Mouse (Mus musculus) E14TG2a.4 (cell line): Measurements from ENCODE around the gene Cpn2.

Experiments used
- H3K27me3 ChIP-seq: 2 replicates; pipeline ENCODE4 v1.6.1; 2014; ENCODE audit warnings: low read length, control low read depth; ENCODE audit not compliant: insufficient read depth
- H3K36me3 ChIP-seq: 2 replicates; pipeline ENCODE4 v1.6.1; 2014; ENCODE audit warnings: low read length, control low read depth; ENCODE audit not compliant: insufficient read depth
- H3K4me1 ChIP-seq: replicated peaks from 2 replicates; pipeline ENCODE4 v1.6.1; 2014; ENCODE audit warnings: low read depth, low read length, control low read depth
- H3K4me3 ChIP-seq: replicated peaks from 2 replicates; pipeline ENCODE4 v1.5.1; 2014; ENCODE audit warnings: mild to moderate bottlenecking, low read length
- H3K9me3 ChIP-seq: 2 replicates; pipeline ENCODE4 v1.6.1; 2014; ENCODE audit warnings: low read length, control low read depth
- CTCF ChIP-seq: conservative IDR thresholded peaks from 2 replicates; pipeline ENCODE4 v1.5.1; 2014; ENCODE audit warnings: low read length
- NANOG ChIP-seq: IDR thresholded peaks from 2 replicates; pipeline ENCODE4 v1.6.1; 2014; ENCODE audit warnings: borderline replicate concordance, low read length, mixed read lengths
- POU5F1 ChIP-seq: IDR thresholded peaks from 2 replicates; pipeline ENCODE4 v1.6.1; 2014; ENCODE audit warnings: low read length, borderline replicate concordance

Gene Cpn2

GRCm38 (mm10) chr16:30231882-30232604 is 35.3 kb downstream of the Cpn2 start:
- Histone ChIP-seq H3K4me1 (peaks cover 53% of the 10 kb centered on the region), H3K27me3 (peaks cover 32% of the 10 kb centered on the region), H3K36me3 (no peaks in the 10 kb centered on the region), H3K9me3 (peaks cover 11% of the 10 kb centered on the region), H3K4me3 (no peak overlapping the region; the same call in 1 of the 2 replicates)
- TF ChIP-seq NANOG (no peak), POU5F1 (no peak), CTCF (no peak)

- peaks cover 6% of the 10 kb centered on the region; the same call in 1 of the 2 replicates for H3K27me3 ChIP-seq
- no peaks in the 10 kb centered on the region for H3K36me3 ChIP-seq
- no peak overlapping the region for H3K4me3 ChIP-seq
- TF ChIP-seq NANOG: no peak
- no peak for TF ChIP-seq POU5F1
- peaks cover 11% of the 10 kb centered on the region for H3K9me3 ChIP-seq
- peaks cover 25% of the 10 kb centered on the region for H3K4me1 ChIP-seq
Observed at GRCm38 (mm10) chr16:30227352-30227751, 39.9 kb downstream of the Cpn2 start.

- no peak overlapping the region for H3K4me3 ChIP-seq
- H3K4me1 ChIP-seq: peaks cover 20% of the 10 kb centered on the region
- TF ChIP-seq POU5F1: no peak
- no peaks in the 10 kb centered on the region for H3K36me3 ChIP-seq
- no peaks in the 10 kb centered on the region for H3K9me3 ChIP-seq
- peaks cover 29% of the 10 kb centered on the region for H3K27me3 ChIP-seq
Observed at GRCm38 (mm10) chr16:30221161-30221782, 46.0 kb downstream of the Cpn2 start.

GRCm38 (mm10) chr16:30215811-30216210 is 51.5 kb downstream of the Cpn2 start:
- Histone ChIP-seq H3K36me3 (no peaks in the 10 kb centered on the region), H3K9me3 (no peaks in the 10 kb centered on the region), H3K27me3 (peaks cover 45% of the 10 kb centered on the region), H3K4me1 (peaks cover 54% of the 10 kb centered on the region), H3K4me3 (no peak overlapping the region)
- TF ChIP-seq POU5F1 (no peak), NANOG (no peak), CTCF (no peak)

GRCm38 (mm10) chr16:30213644-30214043 is 53.7 kb downstream of the Cpn2 start:
- Histone ChIP-seq H3K4me1 (peaks cover 54% of the 10 kb centered on the region), H3K9me3 (peaks cover 6% of the 10 kb centered on the region)
- TF ChIP-seq POU5F1 (no peak), CTCF (peak; percentile 33)

GRCm38 (mm10) chr16:30212035-30212434 is 55.3 kb downstream of the Cpn2 start:
- no peak for TF ChIP-seq NANOG
- TF ChIP-seq CTCF: no peak
- no peak for TF ChIP-seq POU5F1
- Histone ChIP-seq H3K4me1 (peaks cover 64% of the 10 kb centered on the region), H3K27me3 (peaks cover 16% of the 10 kb centered on the region; the same call in 1 of the 2 replicates), H3K4me3 (no peak overlapping the region), H3K36me3 (no peaks in the 10 kb centered on the region), H3K9me3 (peaks cover 6% of the 10 kb centered on the region)

More at GRCm38 (mm10) chr16:30213644-30214043, 53.7 kb downstream of the Cpn2 start:
- Histone ChIP-seq H3K27me3 (peaks cover 32% of the 10 kb centered on the region), H3K4me3 (no peak overlapping the region), H3K36me3 (no peaks in the 10 kb centered on the region)

GRCm38 (mm10) chr16:30209264-30209663 is 58.0 kb downstream of the Cpn2 start:
- no peaks in the 10 kb centered on the region for H3K36me3 ChIP-seq
- TF ChIP-seq POU5F1 (no peak), CTCF (peak; percentile 58), NANOG (no peak)
- peaks cover 6% of the 10 kb centered on the region for H3K9me3 ChIP-seq
- H3K4me1 ChIP-seq: peaks cover 69% of the 10 kb centered on the region
- H3K4me3 ChIP-seq: no peak overlapping the region
- H3K27me3 ChIP-seq: no peaks in the 10 kb centered on the region

GRCm38 (mm10) chr16:30207991-30208390 is 59.3 kb downstream of the Cpn2 start:
- Histone ChIP-seq H3K4me3 (no peak overlapping the region), H3K4me1 (peaks cover 71% of the 10 kb centered on the region), H3K36me3 (peaks cover under 1% of the 10 kb centered on the region; the same call in 1 of the 2 replicates), H3K9me3 (peaks cover 6% of the 10 kb centered on the region), H3K27me3 (no peaks in the 10 kb centered on the region)
- TF ChIP-seq POU5F1: no peak
- no peak for TF ChIP-seq NANOG
- TF ChIP-seq CTCF: no peak

- TF ChIP-seq CTCF (peak; percentile 61), NANOG (no peak), POU5F1 (no peak)
- H3K4me3 ChIP-seq: peak overlapping the region; percentile 77
- H3K36me3 ChIP-seq: peaks cover 8% of the 10 kb centered on the region
- peaks cover 6% of the 10 kb centered on the region for H3K9me3 ChIP-seq
- H3K27me3 ChIP-seq: no peaks in the 10 kb centered on the region
- peaks cover 71% of the 10 kb centered on the region for H3K4me1 ChIP-seq
Observed at GRCm38 (mm10) chr16:30207111-30207828, 60.0 kb downstream of the Cpn2 start.
